Mouse (Mus musculus) CH12F3 (cell line): ENCODE results near the gene Pla2r1.

Experiments
- in situ Hi-C: fragments of 300-500 bp; cut with MboI; formaldehyde crosslinking; loops from 2 replicates; pipeline ENCODE4 v1.14.3; 2020; ENCODE audit warnings: low sequenced_read_pairs

The Pla2r1 gene

GRCm38 (mm10) chr2:60504718-60505117 is 48.4 kb downstream of the Pla2r1 start:
- in situ Hi-C loops = no loop called here

- in situ Hi-C loops = no loop called here
These were observed 49.1 kb downstream of the Pla2r1 start for GRCm38 (mm10) chr2:60503991-60504390.

DNA sequence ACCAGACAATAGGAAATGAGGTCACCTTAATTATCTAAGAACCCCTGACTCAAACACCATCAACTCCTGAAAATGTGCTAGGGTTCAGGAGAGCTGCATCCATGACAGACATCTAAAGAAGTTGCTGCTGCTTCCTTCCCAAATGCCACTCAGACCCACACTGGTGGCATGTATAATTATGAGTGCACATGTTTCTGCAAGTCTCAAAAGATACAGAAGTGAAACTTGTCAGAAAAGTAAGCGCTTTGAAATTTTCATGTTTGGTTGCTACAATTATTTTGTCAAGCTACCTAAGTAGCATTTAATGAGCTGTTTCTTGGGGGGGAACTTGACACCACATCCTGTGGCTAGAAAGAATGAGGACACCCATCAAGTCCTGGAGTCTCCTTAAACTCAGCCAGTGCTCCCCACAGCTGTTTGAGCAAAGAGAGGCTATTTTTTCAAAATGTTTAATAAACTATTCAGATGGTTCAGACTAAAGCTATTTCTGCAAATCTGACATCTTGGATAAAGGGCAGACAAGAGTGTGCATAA is 52.5 kb downstream of the Pla2r1 start:
- in situ Hi-C loops = no loop called here

DNA sequence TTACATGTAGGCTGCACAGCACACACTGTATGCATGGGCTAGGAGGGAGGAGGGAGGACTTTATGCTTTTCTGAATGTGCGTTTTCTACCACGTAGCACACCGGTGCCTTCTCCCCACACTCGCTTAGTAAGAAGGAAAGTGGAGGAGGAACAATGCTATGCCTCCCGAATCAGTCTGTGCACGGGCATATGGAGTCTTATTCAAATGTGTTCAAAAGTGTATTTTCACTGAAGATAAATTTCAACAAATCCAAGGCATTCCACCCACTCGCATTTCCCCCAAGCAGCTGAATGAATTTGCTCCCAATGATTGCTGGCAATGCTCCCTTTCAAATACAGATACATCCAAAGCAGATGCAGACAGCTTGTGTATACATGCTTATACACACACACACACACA is 73.2 kb downstream of the Pla2r1 start:
- in situ Hi-C loops = no loop called here

GRCm38 (mm10) chr2:60478778-60479177 is 74.3 kb downstream of the Pla2r1 start:
- in situ Hi-C loops = no loop called here

DNA sequence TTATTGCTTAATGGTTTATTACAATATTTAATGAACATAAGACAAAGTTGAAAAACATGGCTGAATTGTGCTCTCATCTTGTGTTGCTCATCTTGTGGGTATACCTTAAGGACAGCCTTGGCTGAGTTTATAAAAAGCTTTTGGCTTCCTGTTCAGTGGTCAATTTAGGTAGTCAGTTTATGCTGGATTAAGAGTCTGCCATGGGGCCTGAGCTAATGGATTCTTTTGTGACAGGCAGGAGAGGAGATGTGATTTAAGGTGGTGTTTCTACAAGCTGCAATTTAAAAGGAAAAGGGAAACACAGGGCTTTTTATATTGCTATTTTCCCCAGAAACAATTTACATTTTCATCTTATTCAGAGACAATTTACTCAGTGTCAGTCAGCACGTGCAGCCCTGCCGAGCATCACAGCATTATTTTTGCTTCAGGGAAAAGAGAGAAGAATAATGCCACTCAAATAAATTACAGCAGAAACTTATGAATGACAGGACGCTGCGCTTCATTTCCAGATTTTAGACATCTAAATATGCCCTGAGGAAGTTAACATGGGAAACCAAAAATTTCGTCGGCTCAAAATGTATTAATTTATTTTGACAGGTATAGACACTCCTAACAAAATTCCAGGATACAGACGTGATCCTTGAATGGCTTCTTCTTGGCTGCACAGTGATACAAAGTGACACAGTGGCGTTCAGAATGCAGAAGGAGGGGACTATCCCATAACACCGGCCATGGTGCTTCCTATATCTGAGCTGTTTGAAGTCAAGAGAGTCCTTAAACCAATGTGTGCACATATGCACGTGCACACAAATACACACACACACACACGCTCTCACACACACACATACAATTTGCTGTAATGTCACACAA is 84.0 kb downstream of the Pla2r1 start:
- in situ Hi-C loops = no loop called here

DNA sequence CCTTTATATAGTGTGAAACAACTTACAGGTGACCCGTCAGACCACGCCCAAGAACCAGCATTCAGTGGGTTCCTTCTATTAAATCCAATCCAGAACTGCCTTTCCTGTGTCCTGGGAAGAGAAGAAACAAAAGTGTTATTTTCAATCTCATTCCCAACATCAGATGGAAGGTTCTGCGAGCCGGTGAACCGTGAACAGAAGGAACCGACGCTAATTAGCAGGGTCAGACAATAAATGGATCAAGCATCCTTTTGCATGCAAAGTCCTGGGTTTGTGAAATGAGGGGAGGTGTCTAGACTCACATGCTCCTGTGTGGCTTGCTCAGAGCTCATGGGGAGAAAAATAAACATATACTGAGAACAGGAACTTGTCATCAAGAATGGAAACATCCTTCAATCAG is 100.7 kb downstream of the Pla2r1 start:
- in situ Hi-C loops = no loop called here

GRCm38 (mm10) chr2:60451119-60451773 is 101.9 kb downstream of the Pla2r1 start:
- in situ Hi-C loops = no loop called here

- in situ Hi-C loops = no loop called here
These were observed 103.4 kb downstream of the Pla2r1 start for GRCm38 (mm10) chr2:60449732-60450131.

GRCm38 (mm10) chr2:60444711-60445509 is 108.2 kb downstream of the Pla2r1 start:
- in situ Hi-C loops = no loop called here

DNA sequence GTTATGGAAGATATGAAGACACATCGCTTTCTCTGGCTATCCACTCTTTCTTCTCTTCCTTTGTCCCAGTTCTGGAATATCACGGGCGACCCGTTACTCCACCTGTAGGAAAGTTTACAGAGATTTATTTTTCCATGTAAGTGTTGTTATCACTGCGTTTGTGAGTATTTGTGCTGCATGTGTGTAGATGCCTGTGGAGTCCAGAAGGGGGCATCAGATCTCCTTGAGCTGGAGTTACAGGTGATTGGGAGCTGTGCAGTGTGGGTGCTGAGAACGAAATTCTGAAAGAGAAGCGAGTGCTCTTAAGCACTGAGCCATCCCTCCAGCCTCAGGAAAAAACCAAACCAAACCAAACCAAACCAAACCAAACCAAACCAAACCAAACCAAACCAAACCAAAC is 109.8 kb downstream of the Pla2r1 start:
- in situ Hi-C loops = no loop called here

DNA sequence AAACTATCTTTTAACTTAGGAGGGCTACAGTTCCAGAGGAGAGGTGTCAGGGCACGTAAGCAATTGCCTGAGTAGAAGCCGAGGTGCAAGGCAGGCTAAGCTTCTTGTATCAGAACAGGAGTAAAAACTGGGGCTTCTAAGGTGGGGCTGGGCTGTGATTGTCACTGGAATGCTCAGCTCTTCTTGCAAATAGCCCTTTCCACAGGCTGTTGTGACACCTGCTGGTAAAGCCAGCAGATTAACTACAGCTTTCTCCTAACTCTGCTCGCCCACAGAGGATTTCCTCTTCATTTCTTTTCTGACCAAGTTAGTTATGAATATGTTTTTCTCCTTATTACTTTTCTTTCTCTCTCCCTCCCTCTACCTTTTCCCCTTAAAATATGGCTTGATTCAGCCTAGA is 111.2 kb downstream of the Pla2r1 start:
- in situ Hi-C loops = no loop called here

- in situ Hi-C loops = no loop called here
These were observed 116.3 kb downstream of the Pla2r1 start for GRCm38 (mm10) chr2:60436802-60437201.

DNA sequence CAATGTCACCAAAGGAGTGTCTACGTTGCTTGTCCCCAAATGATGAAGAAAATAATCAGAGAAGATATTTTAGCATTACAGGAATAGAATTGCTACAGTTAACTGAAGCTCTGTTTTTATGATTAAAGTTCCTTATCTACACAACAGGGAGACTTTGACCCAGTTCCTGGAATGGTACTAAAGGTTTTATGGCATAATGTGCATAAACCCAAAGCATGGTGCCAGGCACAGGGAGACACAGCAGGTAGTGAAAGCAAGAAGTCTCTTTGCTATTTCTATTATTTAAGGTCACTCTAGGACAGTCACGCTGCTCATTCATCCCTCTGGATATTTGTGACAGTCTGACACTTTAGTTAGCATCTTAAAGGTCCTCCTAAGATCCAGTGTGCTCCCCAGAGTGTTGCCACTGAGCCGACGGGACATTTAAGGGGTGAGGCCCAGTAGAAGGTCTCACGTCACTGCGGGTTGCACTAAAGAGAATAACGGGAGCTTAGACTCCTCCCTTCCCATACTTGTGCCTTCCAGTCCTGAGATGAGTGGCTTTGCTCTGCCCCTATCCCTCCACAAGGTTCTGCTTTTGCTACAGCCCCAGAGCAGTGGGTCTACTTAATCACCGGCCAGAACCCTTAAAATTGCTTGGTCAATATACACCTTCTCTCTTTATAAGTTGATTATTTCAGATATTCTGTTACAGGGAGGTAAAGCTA is 122.6 kb downstream of the Pla2r1 start:
- in situ Hi-C loops = no loop called here

DNA sequence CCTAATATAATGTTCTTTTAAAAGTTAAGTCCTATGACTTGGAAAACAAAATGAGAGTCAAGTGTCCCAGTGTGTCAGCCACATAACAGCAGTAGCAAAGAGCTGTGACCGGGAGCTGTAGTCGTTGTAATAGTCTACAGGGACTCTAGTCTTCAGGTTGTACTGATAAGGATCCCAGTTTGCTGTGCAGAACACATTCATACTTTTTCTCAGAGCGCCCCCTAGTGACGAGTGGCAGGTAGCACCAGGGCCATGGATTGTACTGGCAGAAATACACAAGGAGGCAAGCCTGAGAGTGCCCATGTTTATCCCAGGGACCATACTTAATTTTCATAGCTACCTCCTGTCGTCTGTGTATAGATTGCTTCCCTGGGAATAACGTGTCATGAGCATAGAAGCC is 135.0 kb downstream of the Pla2r1 start:
- in situ Hi-C loops = no loop called here

GRCm38 (mm10) chr2:60414334-60414733 is 138.8 kb downstream of the Pla2r1 start:
- in situ Hi-C loops = no loop called here

- in situ Hi-C loops = no loop called here
These were observed 140.0 kb downstream of the Pla2r1 start for GRCm38 (mm10) chr2:60413006-60413650.

DNA sequence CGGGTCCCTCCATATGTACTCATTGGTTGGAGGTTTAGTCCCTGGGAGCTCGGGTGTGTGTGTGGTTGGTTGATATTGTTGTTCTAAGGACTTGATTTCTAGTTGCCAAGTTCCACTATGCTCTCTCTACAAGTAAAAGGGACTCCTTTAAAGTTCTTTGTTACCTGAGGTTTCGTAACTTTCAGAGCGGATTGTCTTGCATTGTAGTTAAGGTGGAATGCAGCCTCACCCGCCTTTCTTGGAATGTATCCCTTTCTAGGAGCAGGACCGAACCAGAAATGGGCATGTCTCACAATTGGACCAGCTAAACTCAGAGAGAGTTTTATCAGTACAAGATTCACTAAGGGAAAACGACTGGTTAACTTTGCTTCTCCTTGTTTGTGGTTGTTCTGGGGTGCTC is 141.9 kb downstream of the Pla2r1 start:
- in situ Hi-C loops = no loop called here

GRCm38 (mm10) chr2:60409989-60410763 is 142.9 kb downstream of the Pla2r1 start:
- in situ Hi-C loops = no loop called here
